Mouse (Mus musculus): ENCODE results near the gene Gm5157. TPM values are rescaled to one million over a fixed set of nuclear protein-coding genes. Genes with fewer than 3 reads are reported as not detected.
"Not testable (repeated sequence)": the region's sequence is repeated elsewhere in the genome, so short reads cannot be mapped to it uniquely, and the experiment has no call there.

The Gm5157 gene
- not detected in 2 replicates for polyA plus RNA-seq (2015; fragmentation: Nextera tagmentation; extraction: Ambion mirVana)

GRCm38 (mm10) chr7:21190323-21190722, at the start of gene Gm5157:
Gene Gm5157, minus strand, starts transcription at chr7:21190423.
- WGBS = 63% methylated on average over 1 of the region's 2 CpGs
- not testable (repeated sequence) for H3K4me1 ChIP-seq; H3K4me2 ChIP-seq; H3K27me3 ChIP-seq; H3K9me3 ChIP-seq; ATAC-seq (ENCODE audit: insufficient number of reproducible peaks, low FRiP score, low TSS enrichment, low read depth); H3K4me3 ChIP-seq; H3K27ac ChIP-seq; H3K9ac ChIP-seq; H3K36me3 ChIP-seq

- not testable (repeated sequence) for H3K27ac ChIP-seq; H3K9me3 ChIP-seq; ATAC-seq (ENCODE audit: insufficient number of reproducible peaks, low FRiP score, low TSS enrichment, low read depth); H3K27me3 ChIP-seq; H3K36me3 ChIP-seq; H3K4me3 ChIP-seq; H3K4me2 ChIP-seq; H3K9ac ChIP-seq; H3K4me1 ChIP-seq
- WGBS = 18% methylated on average over 1 of the region's 3 CpGs
These were observed 28.3 kb downstream of the Gm5157 start, which contains the start of gene Vmn1r123 for GRCm38 (mm10) chr7:21161885-21162284. Gene Vmn1r123, plus strand, starts transcription at chr7:21162185.

Other genes with a start within 250 kb of the Gm5157 start
- not detected in 2 replicates for gene Vmn1r119, start 178.0 kb downstream of the Gm5157 start, polyA plus RNA-seq (2015; fragmentation: Nextera tagmentation; extraction: Ambion mirVana)
- gene Vmn1r120, start 136.6 kb downstream of the Gm5157 start, polyA plus RNA-seq (2015; fragmentation: Nextera tagmentation; extraction: Ambion mirVana) = not detected in 2 replicates
- not detected in 2 replicates for gene Vmn1r121, start 91.9 kb downstream of the Gm5157 start, polyA plus RNA-seq (2015; fragmentation: Nextera tagmentation; extraction: Ambion mirVana)
- not detected in 2 replicates for gene Vmn1r122, start 56.3 kb downstream of the Gm5157 start, polyA plus RNA-seq (2015; fragmentation: Nextera tagmentation; extraction: Ambion mirVana)
- gene Vmn1r123, start 28.2 kb downstream of the Gm5157 start, polyA plus RNA-seq (2015; fragmentation: Nextera tagmentation; extraction: Ambion mirVana) = not detected in 2 replicates
- not detected in 2 replicates for gene Vmn1r124, start 70.2 kb upstream of the Gm5157 start, polyA plus RNA-seq (2015; fragmentation: Nextera tagmentation; extraction: Ambion mirVana)
- gene Vmn1r125, start 81.8 kb upstream of the Gm5157 start, polyA plus RNA-seq (2015; fragmentation: Nextera tagmentation; extraction: Ambion mirVana) = not detected in 2 replicates
- not detected in 2 replicates for gene Vmn1r126, start 111.0 kb upstream of the Gm5157 start, polyA plus RNA-seq (2015; fragmentation: Nextera tagmentation; extraction: Ambion mirVana)
- gene Vmn1r127, start 129.4 kb upstream of the Gm5157 start, polyA plus RNA-seq (2015; fragmentation: Nextera tagmentation; extraction: Ambion mirVana) = not detected in 2 replicates
- not detected in 2 replicates for gene Vmn1r128, start 158.9 kb upstream of the Gm5157 start, polyA plus RNA-seq (2015; fragmentation: Nextera tagmentation; extraction: Ambion mirVana)
- gene Vmn1r129, start 170.9 kb upstream of the Gm5157 start, polyA plus RNA-seq (2015; fragmentation: Nextera tagmentation; extraction: Ambion mirVana) = not detected in 2 replicates
- not detected in 2 replicates for gene Gm6882, start 242.3 kb upstream of the Gm5157 start, polyA plus RNA-seq (2015; fragmentation: Nextera tagmentation; extraction: Ambion mirVana)

Measured in limb, embryonic 15.5 days (tissue).